Mouse (Mus musculus): ENCODE results near the gene Rbm15b. TPM values are rescaled to one million over a fixed set of nuclear protein-coding genes. Genes with fewer than 3 reads are reported as not detected.

The Rbm15b gene
- total RNA-seq, 2 experiments from 2014 or later = 90.2 to 93.0 TPM

DNA sequence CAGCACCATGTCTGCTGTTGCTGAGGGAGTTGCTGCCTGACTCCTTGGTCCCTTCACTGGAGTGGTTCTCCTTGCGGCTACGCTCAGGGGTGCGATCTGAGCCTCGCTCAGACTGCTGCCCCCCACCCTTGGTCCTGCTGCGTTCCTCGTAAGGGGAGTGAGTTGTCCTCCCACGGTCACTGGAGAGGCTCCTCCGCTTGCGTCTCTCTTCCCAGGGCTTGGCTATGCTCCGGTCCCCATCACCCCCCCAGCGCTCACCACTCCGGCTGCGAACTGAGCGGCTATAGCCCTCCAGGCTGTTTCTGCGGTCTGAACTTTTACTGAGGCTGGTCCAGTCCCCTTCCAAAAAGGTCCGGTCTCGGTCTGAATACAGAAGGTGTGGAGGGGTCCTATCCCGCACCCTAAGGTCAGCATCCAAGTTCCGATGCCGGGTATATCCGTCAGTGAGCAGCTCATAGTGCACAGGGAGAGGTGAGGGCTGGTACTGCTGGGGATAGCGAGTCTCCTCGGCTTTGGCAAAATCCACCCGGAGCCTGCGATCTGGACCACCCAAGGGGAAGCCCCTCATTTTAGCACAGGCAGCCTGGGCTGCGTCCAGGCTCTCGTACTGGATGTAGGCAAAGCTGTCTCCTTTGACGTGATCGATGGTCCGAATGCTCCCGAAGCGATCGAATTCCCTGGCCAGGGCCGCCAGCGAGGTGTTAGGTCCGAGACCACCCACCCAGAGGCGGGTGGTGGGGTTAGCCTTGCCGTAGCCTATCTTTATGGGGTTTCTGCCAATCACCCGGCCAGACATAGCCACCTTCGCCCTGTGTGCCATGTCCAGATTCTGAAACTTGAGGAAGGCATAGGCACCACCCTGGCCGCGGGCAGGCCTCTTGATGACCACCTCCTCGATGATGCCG is 2.0 kb downstream of the Rbm15b start:
- intact Hi-C loops (cut with DNase I) = no loop called here
- DNase-seq = peak; percentile 20

DNA sequence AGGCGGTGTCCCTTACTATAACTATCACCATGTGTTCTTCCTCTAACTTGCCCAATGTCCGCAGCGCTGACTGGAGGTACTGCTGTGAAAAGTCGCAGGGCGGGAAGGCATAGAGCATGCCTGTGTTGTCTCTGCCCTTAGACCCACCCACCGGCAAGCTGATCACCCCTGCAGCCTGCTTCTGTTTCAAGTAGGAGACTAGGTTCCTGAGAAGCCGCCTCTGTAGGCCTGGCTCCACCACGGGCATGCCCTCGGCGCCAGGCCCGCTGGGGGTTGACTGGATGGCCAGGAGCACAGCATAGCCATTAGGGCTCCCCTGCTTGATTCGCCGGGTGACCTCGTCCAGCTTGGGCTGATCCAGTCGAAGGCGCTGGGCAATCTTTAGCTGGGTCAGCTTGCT is 2.9 kb downstream of the Rbm15b start:
- DNase-seq = peak; percentile 19
- intact Hi-C loops (cut with DNase I) = no loop called here

- DNase-seq = no peak
- intact Hi-C loops (cut with DNase I) = no loop called here
Measured at GRCm38 (mm10) chr9:106883085-106883484, 4.1 kb downstream of the Rbm15b start.

DNA sequence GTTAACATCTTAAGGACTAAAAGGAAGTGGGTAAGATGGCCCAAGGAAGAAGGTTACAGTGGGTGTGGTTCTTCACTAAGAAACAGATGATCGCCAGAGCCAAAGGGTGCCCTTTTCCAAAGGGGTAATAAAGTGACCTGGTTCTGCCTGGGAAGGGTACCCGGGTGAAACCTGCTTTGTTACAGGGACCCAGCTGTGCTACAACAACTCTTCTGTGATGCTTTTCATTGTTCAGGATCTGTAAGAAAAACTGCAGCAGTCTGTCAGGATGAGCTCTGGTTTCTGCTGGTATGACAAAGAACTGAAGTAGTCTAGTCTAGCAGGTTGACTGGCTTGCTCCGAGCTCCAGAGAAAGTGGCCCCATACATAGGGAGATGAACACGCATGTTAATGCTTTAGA is 5.1 kb downstream of the Rbm15b start:
- intact Hi-C loops (cut with DNase I) = no loop called here

DNA sequence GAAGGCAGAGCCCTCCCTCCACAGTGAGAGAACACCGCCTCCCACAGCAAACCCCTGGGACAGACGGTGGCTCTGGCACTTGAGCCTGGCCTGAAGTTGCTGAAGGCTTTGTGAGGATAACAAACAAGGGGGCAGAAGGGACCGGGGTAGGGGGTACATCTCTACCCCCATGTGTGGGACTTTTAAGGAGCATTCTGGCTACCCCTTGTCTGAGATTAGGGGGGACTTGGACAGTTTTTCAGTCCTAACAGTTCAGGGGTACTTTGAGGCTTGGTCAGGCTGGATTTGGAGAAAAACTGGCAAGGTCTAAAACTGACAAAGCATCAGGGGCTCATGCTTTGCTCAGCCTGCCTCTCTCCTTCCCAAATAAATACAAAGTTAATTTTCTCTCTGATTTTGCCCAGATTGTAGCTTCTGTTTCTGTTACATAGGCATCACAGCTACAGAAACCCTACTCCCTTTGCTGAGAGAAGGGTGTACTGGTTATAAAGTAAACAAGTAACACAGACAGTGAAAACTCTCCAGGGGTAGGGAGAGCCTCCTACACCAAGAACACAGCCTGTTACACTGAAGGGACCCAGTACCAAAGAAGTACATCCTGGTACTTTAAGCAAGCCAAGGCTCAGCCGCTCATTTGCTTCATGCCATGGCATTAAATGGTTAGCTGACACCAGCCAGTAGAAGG is 6.0 kb downstream of the Rbm15b start:
- intact Hi-C loops (cut with DNase I) = no loop called here
- no peak for DNase-seq

More for the DNA sequence above, 5.1 kb downstream of the Rbm15b start:
- DNase-seq = no peak

GRCm38 (mm10) chr9:106879471-106879870 is 7.8 kb downstream of the Rbm15b start:
- intact Hi-C loops (cut with DNase I) = no loop called here

GRCm38 (mm10) chr9:106876666-106877065 is 10.6 kb downstream of the Rbm15b start:
- DNase-seq = no peak
- intact Hi-C loops (cut with DNase I) = no loop called here

More at GRCm38 (mm10) chr9:106879471-106879870, 7.8 kb downstream of the Rbm15b start:
- DNase-seq = no peak

GRCm38 (mm10) chr9:106874216-106874615 is 13.0 kb downstream of the Rbm15b start:
- no peak for DNase-seq
- intact Hi-C loops (cut with DNase I) = no loop called here

DNA sequence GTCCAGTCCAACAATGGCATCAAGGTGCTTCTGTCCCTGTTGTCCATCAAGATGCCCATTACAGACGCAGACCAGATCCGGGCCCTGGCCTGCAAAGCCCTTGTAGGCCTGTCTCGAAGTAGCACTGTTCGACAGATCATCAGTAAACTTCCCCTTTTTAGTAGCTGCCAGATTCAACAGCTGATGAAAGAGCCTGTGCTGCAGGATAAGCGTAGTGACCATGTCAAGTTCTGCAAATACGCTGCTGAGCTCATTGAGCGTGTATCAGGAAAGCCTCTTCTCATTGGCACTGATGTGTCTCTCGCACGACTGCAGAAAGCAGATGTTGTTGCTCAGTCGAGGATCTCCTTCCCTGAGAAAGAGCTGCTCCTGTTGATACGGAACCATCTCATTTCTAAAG is 29.2 kb downstream of the Rbm15b start:
- DNase-seq = no peak
- intact Hi-C loops (cut with DNase I) = no loop called here

- intact Hi-C loops (cut with DNase I) = no loop called here
Measured at GRCm38 (mm10) chr9:106856664-106857063, 30.6 kb downstream of the Rbm15b start.

GRCm38 (mm10) chr9:106842800-106843199 is 44.4 kb downstream of the Rbm15b start:
- intact Hi-C loops (cut with DNase I) = no loop called here
- no peak for DNase-seq

More at GRCm38 (mm10) chr9:106856664-106857063, 30.6 kb downstream of the Rbm15b start:
- no peak for DNase-seq

DNA sequence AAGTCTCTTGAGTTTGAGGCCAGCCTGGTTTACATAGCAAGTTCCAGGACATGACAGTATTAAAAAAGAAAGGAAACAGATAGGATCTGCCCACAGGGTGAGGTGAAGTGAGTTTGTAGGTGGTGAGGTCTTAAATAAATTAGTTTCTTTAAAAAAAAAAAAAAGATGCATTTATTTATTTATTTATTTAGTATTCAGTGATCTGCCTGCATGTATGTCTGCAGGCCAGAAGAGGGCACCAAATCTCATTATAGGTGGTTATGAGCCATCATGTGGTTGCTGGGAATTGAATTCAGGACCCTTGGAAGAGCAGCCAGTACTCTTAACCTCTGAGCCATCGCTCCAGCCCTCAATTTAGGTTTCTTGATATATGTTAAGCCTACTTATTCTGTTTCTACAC is 46.7 kb downstream of the Rbm15b start:
- intact Hi-C loops (cut with DNase I) = no loop called here

More for the DNA sequence above, 46.7 kb downstream of the Rbm15b start:
- DNase-seq = no peak

Other genes starting within 250 kb of the Rbm15b start
- gene Grm2, start 231.3 kb downstream of the Rbm15b start, total RNA-seq (2021) = 10 to 100 TPM; 43.6 to 48.3 TPM
- 10 to 100 TPM; 66.4 to 69.2 TPM for gene Tex264, start 201.5 kb downstream of the Rbm15b start, total RNA-seq (2021)
- gene Rad54l2, start 98.2 kb downstream of the Rbm15b start, total RNA-seq (2021) = 10 to 100 TPM; 29.5 to 31.2 TPM
- 10 to 100 TPM; 31.2 to 33.4 TPM for gene Dcaf1, start 65.6 kb downstream of the Rbm15b start, total RNA-seq (2021)
- gene Manf, start 4.6 kb upstream of the Rbm15b start, total RNA-seq (2021) = 100 to 1,000 TPM; 162 to 193 TPM